Mouse (Mus musculus): Measurements from ENCODE around the gene Epha3. TPM values are rescaled to one million over a fixed set of nuclear protein-coding genes. Genes with fewer than 3 reads are reported as not detected.

Epha3 gene
- total RNA-seq, 2 experiments from 2014 or later: 1.5 to 1.6 TPM

DNA sequence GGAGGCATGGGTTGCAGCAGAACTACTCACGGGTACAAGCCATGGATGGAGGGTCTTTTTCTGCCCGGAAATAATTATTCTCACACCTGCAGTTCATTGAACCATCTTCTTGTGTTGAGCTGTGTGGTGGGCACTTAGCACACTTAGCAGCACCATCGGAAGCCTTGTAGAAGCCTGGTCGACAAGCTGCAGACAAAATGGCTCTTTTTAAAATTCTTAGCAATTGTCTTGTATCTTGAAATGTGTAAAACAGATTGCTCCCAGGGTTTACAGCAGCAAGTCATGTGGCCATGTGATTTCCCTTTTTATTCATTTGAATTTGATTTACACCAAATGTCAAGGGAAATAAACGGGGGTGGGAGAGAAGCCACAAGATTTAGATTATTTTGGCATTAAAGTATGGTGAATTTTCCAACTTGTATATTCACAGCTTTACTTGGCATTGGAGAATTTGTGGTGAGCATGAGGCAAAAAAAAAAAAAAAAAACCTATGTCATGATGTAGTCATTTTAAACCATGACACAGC is 210.5 kb downstream of the Epha3 start:
- no peak for DNase-seq

DNA sequence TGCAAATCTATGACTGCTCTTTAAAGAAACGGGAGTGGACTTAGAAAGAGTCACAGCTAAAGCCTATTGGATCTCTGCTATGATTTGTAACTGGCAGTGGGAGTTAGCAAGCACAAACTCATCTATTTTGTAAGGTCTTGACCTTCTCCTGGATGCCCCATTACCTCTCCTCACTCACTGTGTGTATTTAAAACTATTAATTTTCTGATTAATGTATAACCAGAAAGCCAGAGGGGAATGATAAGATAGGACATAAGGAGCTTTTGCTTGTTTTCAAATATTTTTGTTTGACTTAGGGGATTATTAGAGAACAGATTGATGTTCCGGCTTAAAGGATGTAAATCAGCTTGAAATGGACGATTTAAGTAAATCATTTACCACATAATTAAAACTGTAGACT is 213.2 kb downstream of the Epha3 start:
- no peak for DNase-seq

DNA sequence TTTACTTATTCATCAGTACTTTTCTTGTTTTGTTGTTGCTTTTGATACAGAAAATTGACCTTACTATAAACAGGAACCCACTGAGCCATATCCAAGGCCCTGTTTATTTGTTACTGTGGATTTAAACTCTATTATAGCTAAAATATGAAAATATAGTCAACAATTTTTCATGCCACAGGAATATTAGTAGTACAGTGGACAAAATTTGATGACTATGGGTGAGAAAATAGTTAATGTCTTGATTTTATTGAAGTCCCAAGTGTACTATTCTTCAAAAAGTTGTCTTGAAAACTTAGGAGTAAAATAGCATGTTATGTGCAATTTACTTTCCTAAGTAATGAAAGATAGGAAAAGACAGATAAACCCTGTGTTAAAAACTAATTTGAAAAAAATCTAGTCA is 217.4 kb downstream of the Epha3 start:
- no peak for DNase-seq

- DNase-seq: no peak
Measured at GRCm38 (mm10) chr16:63642641-63643040, 221.3 kb downstream of the Epha3 start.

- no peak for DNase-seq
Measured at GRCm38 (mm10) chr16:63641603-63642002, 222.4 kb downstream of the Epha3 start.

- no peak for DNase-seq
Measured at GRCm38 (mm10) chr16:63638701-63639100, 225.3 kb downstream of the Epha3 start.

- no peak for DNase-seq
Measured at GRCm38 (mm10) chr16:63633748-63634166, 230.2 kb downstream of the Epha3 start.

- no peak for DNase-seq
Measured at GRCm38 (mm10) chr16:63625229-63625628, 238.7 kb downstream of the Epha3 start.

- no peak for DNase-seq
Measured at GRCm38 (mm10) chr16:63621845-63622244, 242.1 kb downstream of the Epha3 start.

DNA sequence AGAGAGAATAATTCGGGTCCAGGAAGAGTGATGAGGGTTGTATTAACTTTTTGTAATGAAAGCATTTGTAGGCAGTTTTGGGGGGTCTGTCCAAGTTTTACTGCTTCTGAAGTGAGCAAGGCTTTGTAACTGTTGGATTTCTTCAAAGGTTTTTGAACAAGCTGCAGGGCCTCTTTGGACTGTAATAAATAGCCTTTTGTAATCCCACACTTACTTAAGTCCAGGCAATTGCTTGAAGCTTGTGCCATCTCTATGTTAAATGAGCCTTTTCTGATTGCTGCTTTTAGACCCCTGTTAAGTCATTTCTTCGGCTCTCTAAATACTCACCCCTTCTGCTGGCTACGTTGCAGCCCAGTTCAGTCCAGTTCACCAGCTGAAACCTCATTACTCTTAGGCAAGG is 248.6 kb downstream of the Epha3 start:
- no peak for DNase-seq

- DNase-seq: no peak
Measured at GRCm38 (mm10) chr16:63613006-63613405, 251.0 kb downstream of the Epha3 start.

- DNase-seq: no peak
Measured at GRCm38 (mm10) chr16:63600229-63600628, 263.7 kb downstream of the Epha3 start.

DNA sequence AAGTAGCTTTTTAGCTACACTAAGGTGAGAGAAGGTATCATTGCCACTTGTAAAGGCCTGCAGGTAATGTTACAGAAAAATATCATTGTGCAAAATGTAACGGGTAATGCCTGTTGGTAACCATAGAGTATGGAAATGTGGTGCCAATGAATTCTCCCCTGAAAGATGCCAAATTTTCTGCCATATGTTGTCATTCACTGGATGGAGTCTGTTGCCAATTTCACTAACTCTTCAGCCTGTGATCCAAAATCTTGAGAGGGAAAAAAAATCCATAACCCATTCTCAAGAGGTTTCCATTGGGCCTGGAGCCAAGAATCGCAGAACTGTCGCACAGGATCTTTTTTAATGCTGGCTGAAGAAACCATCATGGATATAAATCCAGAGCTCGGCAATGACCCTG is 269.3 kb downstream of the Epha3 start:
- DNase-seq: no peak

DNA sequence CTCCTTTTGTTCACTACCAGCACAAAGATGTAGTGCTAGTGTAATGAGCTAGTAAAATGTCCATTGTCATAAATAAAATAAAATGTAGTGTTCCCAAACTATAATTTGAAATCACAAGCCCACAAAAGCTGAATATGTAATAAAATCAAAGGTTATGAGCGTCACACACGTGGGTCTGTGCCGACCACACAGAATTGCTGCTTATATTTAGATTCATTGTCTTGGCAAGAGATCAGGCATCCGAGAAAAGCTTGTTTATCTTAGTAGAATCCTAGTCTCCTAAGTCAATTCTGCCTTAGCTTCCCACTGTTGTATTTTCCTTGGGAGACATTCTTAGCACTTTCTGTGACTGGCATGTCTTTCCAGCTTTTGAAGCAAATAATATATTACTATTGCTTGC is 294.2 kb downstream of the Epha3 start:
- DNase-seq: no peak

DNA sequence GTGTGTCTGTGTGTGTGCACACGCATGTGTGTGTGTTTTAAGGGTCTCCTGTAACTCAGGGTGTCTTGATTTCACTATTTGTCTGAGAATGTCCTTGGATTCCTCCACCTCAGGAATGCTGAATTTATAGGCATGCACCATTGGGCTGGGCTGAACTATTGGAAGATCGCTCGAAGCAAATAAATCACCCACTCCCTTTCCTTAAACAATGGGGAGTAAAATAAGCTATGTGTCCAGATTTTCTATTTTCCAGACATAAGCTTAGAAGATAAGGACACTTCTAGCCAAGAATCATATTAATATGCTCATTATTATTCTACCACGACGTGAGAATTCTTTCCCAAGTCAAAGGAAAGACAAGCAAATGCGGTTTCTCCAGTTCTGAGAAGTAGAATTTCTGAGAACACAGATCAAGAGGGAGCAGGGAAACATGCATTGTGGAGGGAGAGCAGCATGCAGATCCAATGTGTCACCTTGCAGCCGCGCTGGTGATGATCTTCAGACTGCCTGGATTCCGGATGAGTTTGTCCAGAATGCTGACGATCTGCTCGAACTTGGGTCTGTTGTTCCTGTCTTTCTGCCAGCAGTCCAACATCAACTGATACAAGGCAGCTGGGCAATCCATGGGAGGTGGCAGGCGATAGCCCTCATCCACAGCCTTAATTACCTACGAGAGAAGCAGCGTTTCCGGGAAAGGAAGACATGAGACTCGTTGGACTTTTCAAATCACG is 297.7 kb downstream of the Epha3 start:
- DNase-seq: no peak

DNA sequence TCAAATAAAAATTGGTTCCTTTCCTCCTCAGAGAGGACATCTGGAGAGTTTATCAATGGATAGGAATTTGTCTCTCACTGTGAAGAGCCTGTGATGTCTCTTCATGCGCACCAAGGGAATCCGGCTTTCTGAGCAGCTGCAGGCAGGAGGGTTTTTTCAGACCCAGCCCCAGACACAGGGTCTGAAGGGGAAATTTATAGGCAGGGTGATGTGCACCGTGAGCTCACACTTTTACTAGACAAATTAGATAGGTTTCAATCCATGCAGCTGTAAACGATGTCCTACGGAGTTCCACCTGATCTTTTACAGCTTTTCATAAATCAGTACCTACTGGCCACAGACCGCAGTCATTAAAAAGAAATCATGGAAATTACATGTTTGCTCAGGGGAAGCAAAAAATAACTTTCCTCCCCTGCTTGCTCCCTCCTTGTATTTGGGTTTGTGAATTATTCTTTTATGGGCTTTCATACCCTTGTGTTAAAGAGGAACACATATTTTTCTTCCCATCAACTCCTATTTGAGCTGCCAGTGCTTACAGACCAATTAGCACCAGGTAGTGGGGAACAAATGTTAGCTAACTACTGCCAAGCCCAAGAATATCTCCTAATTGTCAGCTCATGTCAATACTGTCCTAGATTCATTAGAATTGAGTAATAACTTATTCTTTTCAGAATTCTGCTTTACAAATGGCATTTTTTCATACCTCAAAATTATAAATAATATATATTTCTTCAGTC is 307.4 kb downstream of the Epha3 start:
- no peak for DNase-seq

DNA sequence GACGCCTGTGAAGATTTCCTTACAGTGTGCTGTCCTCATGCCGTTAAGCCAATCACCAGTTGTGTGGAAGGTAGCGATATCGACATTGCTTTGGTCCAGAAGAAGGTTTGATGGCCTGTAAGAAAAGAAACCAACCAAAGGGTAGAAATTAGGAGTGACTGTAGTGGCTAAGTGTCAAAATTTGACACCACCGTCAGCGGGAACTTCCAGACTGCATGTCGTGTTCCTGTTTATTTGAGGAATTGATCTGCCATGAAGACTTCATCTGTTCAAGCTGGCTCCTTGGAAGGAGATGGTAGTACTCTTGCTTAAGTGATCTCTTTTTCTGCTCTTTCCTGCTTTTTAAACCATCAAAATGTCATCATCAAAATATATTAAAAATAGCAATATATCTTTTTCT is 311.4 kb downstream of the Epha3 start:
- DNase-seq: no peak

- DNase-seq: no peak
Measured at GRCm38 (mm10) chr16:63539489-63539888, 324.5 kb downstream of the Epha3 start.

- DNase-seq: no peak
Measured at GRCm38 (mm10) chr16:63528821-63529220, 335.2 kb downstream of the Epha3 start.

DNA sequence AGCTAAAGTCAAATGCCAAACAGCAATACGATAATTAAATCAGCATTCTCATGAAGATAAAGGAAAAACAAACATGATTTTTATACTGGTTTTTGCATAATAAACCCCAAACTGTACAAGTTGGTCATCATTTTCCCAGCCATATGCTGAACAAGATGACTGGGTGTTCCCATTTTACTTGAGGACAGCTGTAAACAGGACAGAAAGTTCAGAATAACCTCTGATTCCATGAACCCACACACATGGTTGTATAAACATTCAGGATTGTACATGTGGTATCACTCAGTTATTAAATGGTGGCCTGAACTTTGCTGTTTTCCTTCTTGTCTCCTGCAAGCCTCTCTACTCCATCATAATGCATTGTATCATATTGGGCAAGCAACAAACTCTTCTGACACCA is 346.3 kb downstream of the Epha3 start:
- DNase-seq: no peak

- DNase-seq: no peak
Measured at GRCm38 (mm10) chr16:63510069-63510468, 353.9 kb downstream of the Epha3 start.

GRCm38 (mm10) chr16:63506437-63506836 is 357.5 kb downstream of the Epha3 start:
- no peak for DNase-seq

GRCm38 (mm10) chr16:63501456-63501855 is 362.5 kb downstream of the Epha3 start:
- no peak for DNase-seq

- no peak for DNase-seq
Measured at GRCm38 (mm10) chr16:63500975-63501393, 363.0 kb downstream of the Epha3 start.
